Mouse (Mus musculus): ENCODE data around the gene Dnmt3a.
A peak's percentile ranks its signal among the peaks of the same experiment; 100 is the strongest.

DNA sequence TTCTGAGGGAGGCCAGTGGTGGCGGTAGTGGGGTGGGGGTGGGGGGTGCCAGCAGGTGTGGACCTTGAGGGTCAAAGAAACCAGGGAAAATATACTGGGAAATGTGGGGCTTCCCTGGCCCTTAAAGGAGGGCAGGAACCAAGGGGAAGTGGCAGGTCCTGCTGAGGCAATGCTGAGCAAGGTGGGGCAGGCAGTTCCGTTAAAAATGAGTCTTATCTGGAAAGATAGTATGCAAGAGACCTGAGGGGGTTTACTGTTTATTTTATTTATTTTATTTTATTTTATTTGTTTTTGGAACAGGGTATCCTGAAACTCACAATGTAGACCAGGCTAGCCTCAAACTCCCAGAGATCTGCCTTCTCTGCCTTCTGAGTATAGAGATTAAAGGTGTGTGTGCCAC, 50.9 kb downstream of the Dnmt3a start:
- TF ChIP-seq USF1 (IDR thresholded peaks at IDR 0.05; ENCODE audit: low read depth, low read length): no peak
- TF ChIP-seq TCF12 (IDR thresholded peaks at IDR 0.05; ENCODE audit: low read depth, low read length): peak; percentile 70
- TF ChIP-seq CTCF (IDR thresholded peaks at IDR 0.05 in 2 of 3, conservative IDR thresholded peaks at IDR 0.05 in 1 of 3; ENCODE audit: control insufficient read depth in 1 of 3, insufficient read depth in 1 of 3, low read depth in 2 of 3, low read length in 3 of 3, poor library complexity in 1 of 3, severe bottlenecking in 1 of 3): no peak
- no peak for TF ChIP-seq ZMIZ1 (IDR thresholded peaks at IDR 0.05; ENCODE audit: low read depth, low read length)
- no peak for TF ChIP-seq CHD1 (IDR thresholded peaks at IDR 0.05; ENCODE audit: low read depth, low read length)
- TF ChIP-seq ZC3H11A (IDR thresholded peaks at IDR 0.05; ENCODE audit: low read depth, low read length): no peak
- no peak for TF ChIP-seq MAX (IDR thresholded peaks at IDR 0.05; ENCODE audit: low read length)

Data from MEL (cell line).